Mouse (Mus musculus) heart, embryonic 10.5 days (tissue): ENCODE results near the gene Erbin. TPM values are rescaled to one million over a fixed set of nuclear protein-coding genes. Genes with fewer than 3 reads are reported as not detected.

Experiments
- DNase-seq: peaks from one replicate; pipeline ENCODE4 v3.0.0-alpha.2; 2017; ENCODE audit warnings: low spot score
- H3K27ac ChIP-seq: fragments of 300-500 bp; sonication (generic); 2 replicates; pipeline ENCODE4 v1.5.1; 2016; ENCODE audit warnings: mild to moderate bottlenecking
- H3K27me3 ChIP-seq: fragments of 300-500 bp; sonication (generic); 2 replicates; pipeline ENCODE4 v1.6.1; 2016; ENCODE audit warnings: mild to moderate bottlenecking; ENCODE audit not compliant: poor library complexity, insufficient read depth, severe bottlenecking
- H3K36me3 ChIP-seq: fragments of 300-500 bp; sonication (generic); 2 replicates; pipeline ENCODE4 v1.6.1; 2016; ENCODE audit warnings: mild to moderate bottlenecking, moderate library complexity
- H3K4me1 ChIP-seq: fragments of 300-500 bp; sonication (generic); 2 replicates; pipeline ENCODE4 v1.6.1; 2016; ENCODE audit warnings: mild to moderate bottlenecking
- H3K4me3 ChIP-seq: fragments of 300-500 bp; sonication (generic); 2 replicates; pipeline ENCODE4 v1.5.1; 2016; ENCODE audit warnings: mild to moderate bottlenecking, moderate library complexity
- H3K9me3 ChIP-seq: fragments of 300-500 bp; sonication (generic); 2 replicates; pipeline ENCODE4 v1.6.1; 2016; ENCODE audit warnings: mild to moderate bottlenecking, moderate library complexity
- WGBS: fragments of 180-500 bp; shearing (Covaris S2); methylation state at CpG from one replicate; pipeline ENCODE4 v1.1.7; 2016; 5-methylcytosine and 5-hydroxymethylcytosine counted together
- polyA plus RNA-seq: library from polyadenylated mRNA; unstranded; fragments of >200 nt; fragmentation: Nextera tagmentation; extraction: Ambion mirVana; gene quantifications from 2 replicates; pipeline ENCODE4 v1.2.1, GENCODE M21; 2016

The Erbin gene
- polyA plus RNA-seq, 1 experiment from 2014 or later, result 11.2 TPM

- Histone ChIP-seq H3K9me3 (no peaks in the 10 kb centered on the region), H3K27ac (no peak overlapping the region), H3K27me3 (no peaks in the 10 kb centered on the region), H3K36me3 (no peaks in the 10 kb centered on the region), H3K4me1 (peaks cover under 1% of the 10 kb centered on the region; the same call in 1 of the 2 replicates), H3K4me3 (no peak overlapping the region)
- WGBS, result 81% methylated on average over 6 of the region's 6 CpGs
- DNase-seq, result no peak
Observed at GRCm38 (mm10) chr13:103923402-103924065, 3.2 kb upstream of the Erbin start.

GRCm38 (mm10) chr13:103921831-103922380 is 1.6 kb upstream of the Erbin start:
- Histone ChIP-seq H3K9me3 (no peaks in the 10 kb centered on the region), H3K36me3 (no peaks in the 10 kb centered on the region), H3K27me3 (no peaks in the 10 kb centered on the region), H3K4me1 (peaks cover 4% of the 10 kb centered on the region; the same call in 1 of the 2 replicates), H3K27ac (peak overlapping the region; percentile 100), H3K4me3 (peak overlapping the region; percentile 90)
- no peak for DNase-seq
- WGBS, result 23% methylated on average over 11 of the region's 11 CpGs

DNA sequence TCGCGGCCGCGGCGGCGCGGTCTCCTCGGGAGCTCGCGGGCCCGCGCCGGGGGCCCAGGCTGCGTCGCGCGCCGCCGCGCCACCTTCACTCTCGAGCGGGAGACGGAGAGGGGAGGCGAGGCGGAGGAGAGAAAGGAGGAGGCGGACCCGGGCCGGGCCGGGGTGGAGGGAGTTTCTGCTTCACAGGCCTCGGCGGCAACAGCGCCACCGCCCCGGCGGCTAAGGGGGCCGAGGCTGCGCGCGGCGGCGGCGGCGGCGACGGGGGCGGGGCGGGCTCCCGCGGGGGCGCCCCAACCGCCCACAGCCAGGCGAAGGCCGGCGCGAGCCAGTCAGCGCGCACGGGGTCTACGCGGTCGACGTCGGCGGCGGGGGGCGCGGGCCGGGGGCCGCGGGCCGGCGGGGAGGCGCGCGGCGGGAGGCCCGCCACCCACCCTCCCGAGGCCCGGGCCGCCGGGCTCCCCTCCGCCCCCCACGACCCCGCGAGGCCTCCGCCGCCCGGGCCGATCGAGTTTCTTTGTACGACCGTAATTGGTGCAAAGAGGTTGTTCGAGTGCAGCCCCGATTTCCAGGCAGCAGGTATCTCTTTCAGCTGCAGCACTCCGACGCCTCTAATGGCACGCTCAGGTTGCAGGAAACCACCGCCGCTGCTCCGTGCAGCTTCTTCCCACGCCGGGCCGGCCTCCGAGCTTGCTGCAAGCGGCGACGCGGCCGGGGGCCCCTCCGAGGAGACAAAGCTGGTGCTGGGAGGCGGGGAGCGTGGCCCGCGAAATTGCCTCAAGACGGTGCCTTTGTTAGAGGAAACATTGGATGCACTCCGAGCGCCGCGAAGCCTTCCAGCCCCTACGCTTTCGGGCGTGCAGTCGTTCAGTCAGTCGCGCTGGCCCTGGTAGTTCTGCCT is 868 bp upstream of the Erbin start:
- Histone ChIP-seq H3K27ac (peak overlapping the region; percentile 100), H3K36me3 (no peaks in the 10 kb centered on the region), H3K4me3 (peak overlapping the region; percentile 90), H3K27me3 (no peaks in the 10 kb centered on the region), H3K9me3 (no peaks in the 10 kb centered on the region), H3K4me1 (peaks cover 4% of the 10 kb centered on the region; the same call in 1 of the 2 replicates)
- DNase-seq, result peak; percentile 91
- 4% methylated on average over 106 of the region's 125 CpGs for WGBS

DNA sequence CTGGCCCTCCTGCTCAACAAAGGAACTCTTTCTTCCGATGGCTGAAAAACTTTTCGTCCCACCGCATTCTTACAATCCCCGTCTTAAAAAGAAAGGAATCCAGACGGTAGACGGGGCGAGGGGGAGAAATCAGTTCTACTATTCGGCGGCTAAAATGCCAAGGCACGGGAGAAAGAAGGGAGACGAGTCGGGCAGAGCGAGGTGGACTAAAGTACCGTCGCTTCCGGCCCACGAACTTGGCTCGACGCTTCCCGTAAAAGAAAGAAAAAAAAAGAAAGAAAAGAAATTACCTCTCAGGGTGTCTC is 406 bp downstream of the Erbin start:
- no peak for DNase-seq
- H3K9me3 ChIP-seq, result no peaks in the 10 kb centered on the region
- H3K4me3 ChIP-seq, result peak overlapping the region; percentile 90
- H3K4me1 ChIP-seq, result peaks cover 4% of the 10 kb centered on the region; the same call in 1 of the 2 replicates
- H3K36me3 ChIP-seq, result no peaks in the 10 kb centered on the region
- H3K27ac ChIP-seq, result peak overlapping the region; percentile 100
- WGBS, result under 1% methylated on average over 20 of the region's 20 CpGs
- H3K27me3 ChIP-seq, result no peaks in the 10 kb centered on the region

- WGBS, result under 1% methylated on average over 32 of the region's 32 CpGs
- peak overlapping the region; percentile 100 for H3K27ac ChIP-seq
- DNase-seq, result peak; percentile 80
Observed at GRCm38 (mm10) chr13:103919234-103919955, 919 bp downstream of the Erbin start.

DNA sequence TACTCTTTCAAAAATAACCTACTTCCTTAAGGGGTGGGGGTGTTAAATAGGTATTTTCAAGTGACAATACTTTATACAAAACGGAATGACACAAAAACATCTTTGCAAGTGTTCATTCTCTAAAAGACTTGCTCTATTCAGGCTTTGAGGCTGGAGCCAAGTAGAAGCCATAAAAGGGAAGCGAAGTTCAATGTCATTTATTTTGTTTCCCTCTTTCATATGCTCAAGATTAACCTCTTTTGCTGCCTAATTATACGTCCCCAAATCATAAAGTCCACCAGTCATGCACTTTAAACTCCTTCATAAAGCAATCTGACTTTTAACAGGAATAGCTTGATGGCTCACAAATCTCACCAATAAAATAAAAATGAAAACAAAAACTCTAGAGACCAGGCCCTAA is 1.9 kb downstream of the Erbin start:
- DNase-seq, result no peak
- Histone ChIP-seq H3K27me3 (no peaks in the 10 kb centered on the region), H3K27ac (peak overlapping the region; percentile 100; the same call in 1 of the 2 replicates), H3K4me1 (peaks cover 4% of the 10 kb centered on the region; the same call in 1 of the 2 replicates), H3K36me3 (no peaks in the 10 kb centered on the region), H3K9me3 (no peaks in the 10 kb centered on the region), H3K4me3 (peak overlapping the region; percentile 90)
- 65% methylated on average over 3 of the region's 3 CpGs for WGBS

More at GRCm38 (mm10) chr13:103919234-103919955, 919 bp downstream of the Erbin start:
- H3K36me3 ChIP-seq, result no peaks in the 10 kb centered on the region
- peaks cover 4% of the 10 kb centered on the region; the same call in 1 of the 2 replicates for H3K4me1 ChIP-seq
- no peaks in the 10 kb centered on the region for H3K27me3 ChIP-seq
- no peaks in the 10 kb centered on the region for H3K9me3 ChIP-seq
- H3K4me3 ChIP-seq, result peak overlapping the region; percentile 90

GRCm38 (mm10) chr13:103914114-103914736 is 6.1 kb downstream of the Erbin start:
- WGBS, result 77% methylated on average over 4 of the region's 4 CpGs
- H3K4me1 ChIP-seq, result peaks cover 16% of the 10 kb centered on the region; the same call in 1 of the 2 replicates
- H3K27ac ChIP-seq, result no peak overlapping the region
- H3K4me3 ChIP-seq, result no peak overlapping the region
- no peak for DNase-seq
- H3K36me3 ChIP-seq, result no peaks in the 10 kb centered on the region
- H3K27me3 ChIP-seq, result no peaks in the 10 kb centered on the region
- H3K9me3 ChIP-seq, result no peaks in the 10 kb centered on the region

- WGBS, result 74% methylated on average over 3 of the region's 3 CpGs
- Histone ChIP-seq H3K4me1 (peaks cover 12% of the 10 kb centered on the region; the same call in 1 of the 2 replicates), H3K27ac (no peak overlapping the region), H3K36me3 (no peaks in the 10 kb centered on the region), H3K4me3 (no peak overlapping the region), H3K27me3 (no peaks in the 10 kb centered on the region), H3K9me3 (no peaks in the 10 kb centered on the region)
- no peak for DNase-seq
Observed at GRCm38 (mm10) chr13:103912351-103912750, 8.0 kb downstream of the Erbin start.

GRCm38 (mm10) chr13:103910598-103910997 is 9.7 kb downstream of the Erbin start:
- 90% methylated on average over 1 of the region's 1 CpGs for WGBS
- no peaks in the 10 kb centered on the region for H3K27me3 ChIP-seq
- peaks cover 12% of the 10 kb centered on the region; the same call in 1 of the 2 replicates for H3K4me1 ChIP-seq
- no peak overlapping the region for H3K27ac ChIP-seq
- DNase-seq, result no peak
- no peaks in the 10 kb centered on the region for H3K36me3 ChIP-seq
- no peak overlapping the region for H3K4me3 ChIP-seq
- no peaks in the 10 kb centered on the region for H3K9me3 ChIP-seq

DNA sequence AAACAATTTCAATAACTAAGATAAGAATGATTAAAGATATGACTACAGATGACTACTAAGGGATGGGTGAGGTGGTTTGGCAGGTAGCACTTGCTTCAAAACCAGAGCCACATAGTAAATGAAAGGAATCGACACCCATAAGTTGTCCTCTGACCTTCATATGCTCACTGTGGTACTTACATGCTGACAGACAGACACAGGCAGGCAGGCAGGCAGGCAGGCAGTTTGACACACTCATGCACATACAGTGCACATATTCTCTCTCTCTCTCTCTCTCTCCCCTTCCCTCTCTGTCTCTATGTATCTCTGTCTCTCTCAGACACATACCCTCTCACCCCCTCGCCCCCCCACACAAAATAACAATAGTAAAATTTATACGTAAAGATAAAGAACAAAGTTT is 10.4 kb downstream of the Erbin start:
- Histone ChIP-seq H3K9me3 (no peaks in the 10 kb centered on the region), H3K36me3 (no peaks in the 10 kb centered on the region), H3K4me1 (peaks cover 12% of the 10 kb centered on the region; the same call in 1 of the 2 replicates), H3K4me3 (no peak overlapping the region), H3K27me3 (no peaks in the 10 kb centered on the region), H3K27ac (no peak overlapping the region)
- no peak for DNase-seq
- 75% methylated on average over 3 of the region's 3 CpGs for WGBS

- H3K9me3 ChIP-seq, result no peaks in the 10 kb centered on the region
- 81% methylated on average over 1 of the region's 1 CpGs for WGBS
Observed at GRCm38 (mm10) chr13:103900015-103900414, 20.3 kb downstream of the Erbin start.

GRCm38 (mm10) chr13:103897606-103898005 is 22.7 kb downstream of the Erbin start:
- no peak overlapping the region for H3K4me3 ChIP-seq
- DNase-seq, result no peak
- peaks cover 9% of the 10 kb centered on the region for H3K36me3 ChIP-seq
- H3K27ac ChIP-seq, result no peak overlapping the region
- no peaks in the 10 kb centered on the region for H3K27me3 ChIP-seq
- H3K9me3 ChIP-seq, result no peaks in the 10 kb centered on the region
- 95% methylated on average over 4 of the region's 4 CpGs for WGBS
- H3K4me1 ChIP-seq, result no peaks in the 10 kb centered on the region

More at GRCm38 (mm10) chr13:103900015-103900414, 20.3 kb downstream of the Erbin start:
- H3K4me3 ChIP-seq, result no peak overlapping the region
- H3K27ac ChIP-seq, result no peak overlapping the region
- no peak for DNase-seq
- H3K4me1 ChIP-seq, result no peaks in the 10 kb centered on the region
- H3K36me3 ChIP-seq, result peaks cover 9% of the 10 kb centered on the region
- H3K27me3 ChIP-seq, result no peaks in the 10 kb centered on the region
